Mouse (Mus musculus): ENCODE results near the gene Aprt.

DNA sequence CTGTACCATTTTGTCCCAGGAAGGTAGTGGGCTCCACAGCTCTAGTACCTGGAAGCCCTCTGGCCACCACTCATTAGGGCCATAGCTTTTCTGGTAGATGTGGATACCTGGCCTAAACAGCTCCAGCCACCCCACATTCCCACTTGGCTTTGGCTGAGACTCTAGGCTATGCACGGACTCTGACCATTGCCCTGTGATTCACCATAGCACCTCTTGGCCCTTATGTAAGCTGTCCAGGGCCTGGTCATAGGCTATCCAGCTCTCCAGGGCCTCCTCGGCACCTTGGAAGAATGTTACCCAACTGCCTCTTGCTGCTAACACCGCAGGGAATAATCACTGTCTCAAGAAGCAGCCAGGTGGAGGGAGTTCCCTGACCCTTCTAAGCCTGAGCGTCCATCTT lies 47.5 kb downstream of the Aprt start:
- no peak for TF ChIP-seq POLR2A (IDR thresholded peaks at IDR 0.05; ENCODE audit: insufficient read length, low read depth)
- no peak for TF ChIP-seq MYOD1 (IDR thresholded peaks at IDR 0.05; ENCODE audit: control insufficient read depth in 1 of 3, insufficient read length in 2 of 3, low read depth in 2 of 3)

Data from myocyte (in vitro differentiated cells).